Mouse (Mus musculus) lung, adult 18-20 months (tissue): Measurements from ENCODE around the gene Rab25.

Experiments used
- DNase-seq, 2 experiments: peaks; one replicate each; pipeline ENCODE4 v3.0.0; 2022; ENCODE audit warnings: mixed read lengths in 2 of 2

Gene Rab25

DNA sequence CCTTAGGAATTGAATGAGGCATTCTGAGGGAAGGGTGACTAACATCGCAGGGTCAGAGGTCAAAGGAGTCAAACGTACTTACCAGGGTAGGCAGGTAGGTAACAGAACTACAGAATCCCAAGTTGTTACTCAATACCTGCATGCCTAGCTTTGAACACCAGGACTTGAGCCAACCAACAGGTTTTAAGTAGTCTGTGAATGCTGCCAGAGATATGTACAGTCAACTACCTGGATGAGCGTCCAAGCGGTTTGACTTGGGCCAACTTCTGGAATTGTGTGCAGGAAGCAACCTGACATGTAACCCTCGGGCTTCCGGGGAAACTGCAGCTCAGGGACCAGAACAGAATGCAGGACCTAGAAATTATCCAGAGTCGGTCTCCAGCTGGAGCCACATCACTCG lies 25.1 kb downstream of the Rab25 start:
- DNase-seq, result no peak

DNA sequence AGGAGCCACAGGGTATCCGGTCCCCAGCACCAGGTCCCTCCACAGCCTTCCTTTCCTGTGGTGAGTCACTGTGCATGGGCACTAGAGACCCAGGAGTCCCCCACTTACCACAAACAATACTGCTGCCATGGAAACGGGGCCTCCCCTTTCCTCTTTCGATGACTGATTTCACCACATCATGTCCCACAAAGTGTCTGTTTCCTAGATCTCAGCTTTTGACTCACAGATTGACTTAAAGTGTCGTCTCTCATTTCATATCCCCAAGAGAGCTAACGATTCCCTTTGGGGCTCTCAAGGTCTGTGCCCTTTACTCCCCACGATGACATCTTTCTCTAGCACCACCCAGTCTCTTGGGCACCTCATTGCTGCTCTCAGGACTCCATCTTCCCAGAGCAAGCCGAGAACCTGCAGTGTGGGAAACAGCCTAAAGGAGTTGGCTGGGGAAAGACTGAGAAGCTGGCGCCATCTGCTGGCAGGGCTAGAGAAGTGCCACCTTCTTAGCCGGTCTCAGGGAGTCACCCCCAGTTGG lies 26.2 kb downstream of the Rab25 start:
- DNase-seq, result peak; percentile 69 to 74

DNA sequence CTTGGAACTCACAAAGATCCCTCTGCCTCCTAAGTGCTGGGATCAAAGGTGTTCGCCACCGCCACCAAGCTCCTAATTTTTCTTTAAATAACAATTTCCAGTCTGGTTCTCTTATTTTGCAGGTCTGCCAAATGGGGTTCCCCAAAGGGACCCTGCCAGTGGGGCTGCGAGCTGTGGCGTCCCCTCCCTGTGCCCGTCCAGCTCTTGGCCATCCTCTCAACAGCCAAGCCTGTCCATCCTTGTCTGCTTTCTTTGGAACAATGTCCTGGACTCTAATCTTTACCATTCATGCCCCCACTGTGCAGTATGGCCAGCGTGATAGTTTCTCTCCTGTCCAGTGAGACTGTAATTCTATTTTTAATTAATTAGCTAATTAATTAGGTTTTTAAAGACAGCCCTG lies 26.9 kb downstream of the Rab25 start:
- DNase-seq, result no peak

DNA sequence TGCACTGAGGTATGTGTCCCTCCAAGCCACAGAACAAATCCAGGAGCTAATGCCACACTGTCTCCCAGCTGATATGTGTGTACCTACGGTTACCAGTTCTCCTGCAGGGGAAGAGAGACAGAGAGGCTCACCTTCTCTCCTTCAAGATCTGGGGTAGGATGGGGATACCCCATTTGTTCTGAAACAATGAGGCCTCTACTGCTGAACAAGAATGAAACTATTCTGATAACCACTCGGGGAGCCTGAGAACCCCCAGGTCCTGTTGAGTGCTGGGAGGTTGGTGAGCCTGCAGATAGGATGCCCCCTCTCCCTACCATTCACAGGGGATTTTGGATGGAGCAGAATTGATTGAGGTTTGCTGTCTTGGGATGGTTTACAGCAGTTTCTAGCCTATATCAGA lies 28.0 kb downstream of the Rab25 start:
- DNase-seq, result no peak

DNA sequence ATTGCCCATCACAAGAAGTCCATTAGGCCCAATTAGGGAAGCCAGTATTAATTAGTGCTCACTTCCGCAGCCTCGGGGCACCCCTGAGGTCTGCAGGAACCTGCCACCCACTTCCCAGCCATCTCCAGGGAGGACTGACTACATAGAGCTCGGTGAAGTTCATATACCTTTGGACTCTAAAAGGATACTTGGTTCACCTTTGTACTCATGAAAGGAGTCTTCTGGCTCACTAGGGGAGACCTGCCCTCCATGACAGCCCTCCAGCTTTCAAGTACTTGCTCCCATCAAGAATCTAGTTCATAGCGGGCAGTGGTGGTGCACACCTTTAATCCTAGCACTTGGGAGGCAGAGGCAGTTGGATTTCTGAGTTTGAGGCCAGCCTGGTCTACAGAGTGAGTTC lies 29.7 kb downstream of the Rab25 start:
- DNase-seq, result no peak

DNA sequence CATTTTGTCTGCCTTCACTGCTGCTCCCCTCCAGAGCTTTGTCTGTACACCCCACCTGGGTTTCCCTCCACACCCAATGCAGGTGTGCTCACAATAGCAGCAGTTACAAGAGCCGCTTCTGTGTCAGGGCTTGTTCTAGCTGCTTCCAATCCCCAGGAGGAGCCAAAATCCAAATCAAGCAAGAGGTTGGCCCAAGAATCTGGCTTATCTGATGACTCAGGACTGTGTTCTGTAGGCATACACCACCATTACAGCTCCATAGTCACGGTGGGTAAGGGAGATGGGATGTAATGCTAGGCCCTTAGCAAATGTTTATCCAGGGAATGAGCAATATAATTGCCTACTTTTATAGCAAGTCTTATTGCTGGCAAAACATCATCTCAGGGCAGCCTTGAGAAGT lies 31.7 kb downstream of the Rab25 start:
- DNase-seq, result no peak

DNA sequence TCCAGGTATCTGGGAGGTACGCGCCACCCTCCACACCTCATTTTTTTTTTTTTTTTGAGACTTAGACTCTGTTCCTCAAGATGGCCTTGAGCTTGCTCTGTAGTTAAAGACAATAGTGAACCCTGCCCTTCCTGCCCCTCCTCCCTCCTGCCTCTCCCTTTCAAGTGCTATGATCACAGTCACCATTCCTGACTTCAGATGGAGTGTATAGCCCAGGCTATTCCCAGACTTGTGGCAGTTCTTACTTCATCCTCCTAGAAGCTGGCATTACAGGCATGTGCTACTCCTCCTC lies 33.1 kb downstream of the Rab25 start:
- no peak for DNase-seq

DNA sequence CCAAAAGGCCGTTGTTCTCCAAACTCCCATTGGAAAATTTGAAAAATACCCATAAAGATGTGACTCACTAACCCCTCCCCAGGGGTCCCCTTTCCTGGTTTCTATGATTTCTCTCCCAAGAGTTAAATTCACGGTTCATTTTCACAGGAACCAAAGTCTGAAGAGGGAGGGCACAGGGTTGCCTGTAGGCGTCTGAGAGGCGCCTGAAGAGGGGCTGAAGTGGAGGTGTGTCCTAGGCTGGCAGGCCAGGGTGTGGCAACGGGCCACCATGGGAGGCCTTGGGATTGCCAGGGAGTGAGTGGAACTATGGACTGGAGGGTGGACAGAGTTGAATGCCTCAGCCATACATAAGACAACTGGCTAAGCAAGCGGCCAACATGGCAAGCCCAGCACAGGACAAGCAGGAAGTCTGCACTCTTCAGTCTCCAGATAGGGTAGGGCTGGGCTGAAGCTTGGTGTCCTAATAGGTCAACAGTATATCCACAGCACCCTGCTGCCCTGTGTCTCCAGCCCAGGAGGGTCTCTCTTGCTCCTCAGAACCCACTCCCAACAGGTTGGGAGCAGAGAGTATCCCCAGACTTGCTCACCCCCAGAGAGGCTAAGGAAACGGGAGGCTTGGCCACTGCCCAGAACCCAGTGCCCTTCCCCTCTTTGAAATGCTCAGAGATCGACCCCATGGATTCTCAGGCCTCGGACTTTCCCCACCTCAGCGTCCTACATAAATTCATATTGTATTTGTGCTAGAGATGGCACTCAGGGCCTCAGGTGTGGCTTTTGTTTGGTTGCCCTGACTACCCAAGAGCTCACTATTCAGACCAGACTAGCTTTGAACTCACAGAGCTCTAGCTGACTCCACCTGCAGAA lies 33.6 kb downstream of the Rab25 start:
- DNase-seq, result peak; percentile 81 to 86

DNA sequence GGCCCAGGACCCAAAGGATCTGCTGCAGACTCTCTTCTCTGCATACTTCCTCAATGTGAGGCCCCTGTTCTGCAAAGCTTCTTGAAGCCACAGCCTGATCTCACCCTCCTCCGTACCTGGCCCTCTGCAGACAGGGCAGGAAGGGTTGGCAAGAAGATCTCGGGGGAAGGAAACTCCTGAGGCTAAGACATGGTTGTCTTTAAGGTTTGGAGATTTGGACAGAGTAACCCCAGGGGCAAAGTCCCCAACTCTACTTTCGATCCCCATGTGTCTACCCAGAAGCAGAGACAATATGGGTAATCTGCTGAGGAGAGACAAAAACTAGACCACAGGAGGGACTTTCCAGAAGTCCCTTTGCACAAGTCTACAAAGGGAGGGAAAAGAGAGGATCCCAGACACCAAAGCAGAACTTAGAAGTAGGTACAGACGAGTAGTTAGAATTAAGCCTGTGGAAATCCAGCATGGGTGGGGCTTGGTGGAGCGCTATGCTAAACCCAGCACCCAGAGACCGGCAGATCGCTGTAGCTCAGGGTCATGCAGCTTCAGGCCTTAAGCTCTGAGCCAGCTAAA lies 34.5 kb downstream of the Rab25 start:
- DNase-seq, result no peak

DNA sequence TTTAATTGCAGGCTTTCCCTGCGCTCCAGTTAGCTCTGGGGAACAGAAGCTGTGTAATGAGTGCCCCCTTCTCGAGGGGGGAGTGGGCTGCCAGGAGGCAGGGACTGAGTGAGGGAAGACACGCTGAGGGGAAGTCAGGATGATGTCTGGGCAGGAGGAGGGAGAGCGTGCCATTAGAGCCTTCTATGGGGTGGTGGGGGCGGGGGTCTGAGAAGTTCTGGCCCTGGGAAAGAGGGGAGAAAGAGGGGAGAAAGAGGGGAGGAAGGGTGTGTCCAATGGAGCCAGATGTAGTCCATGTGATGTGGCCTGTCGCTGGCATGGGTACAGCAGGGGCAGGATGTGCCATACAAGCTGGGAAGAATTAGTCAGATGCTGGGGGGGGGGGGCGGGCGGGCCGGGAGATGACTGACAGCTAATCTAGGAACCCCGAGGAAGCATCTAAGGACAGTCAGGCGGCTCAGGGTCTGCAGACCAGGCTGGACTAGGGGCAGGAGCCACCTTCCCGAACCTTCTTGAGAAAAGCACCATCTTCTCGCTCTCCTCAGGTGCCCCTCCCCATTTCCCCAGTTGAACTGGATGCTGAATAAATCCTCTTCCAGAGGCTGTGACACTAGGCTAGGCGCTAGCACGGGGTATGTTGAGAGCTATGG lies 35.1 kb downstream of the Rab25 start:
- peak in 1 of 2 experiments; percentile 66 for DNase-seq

DNA sequence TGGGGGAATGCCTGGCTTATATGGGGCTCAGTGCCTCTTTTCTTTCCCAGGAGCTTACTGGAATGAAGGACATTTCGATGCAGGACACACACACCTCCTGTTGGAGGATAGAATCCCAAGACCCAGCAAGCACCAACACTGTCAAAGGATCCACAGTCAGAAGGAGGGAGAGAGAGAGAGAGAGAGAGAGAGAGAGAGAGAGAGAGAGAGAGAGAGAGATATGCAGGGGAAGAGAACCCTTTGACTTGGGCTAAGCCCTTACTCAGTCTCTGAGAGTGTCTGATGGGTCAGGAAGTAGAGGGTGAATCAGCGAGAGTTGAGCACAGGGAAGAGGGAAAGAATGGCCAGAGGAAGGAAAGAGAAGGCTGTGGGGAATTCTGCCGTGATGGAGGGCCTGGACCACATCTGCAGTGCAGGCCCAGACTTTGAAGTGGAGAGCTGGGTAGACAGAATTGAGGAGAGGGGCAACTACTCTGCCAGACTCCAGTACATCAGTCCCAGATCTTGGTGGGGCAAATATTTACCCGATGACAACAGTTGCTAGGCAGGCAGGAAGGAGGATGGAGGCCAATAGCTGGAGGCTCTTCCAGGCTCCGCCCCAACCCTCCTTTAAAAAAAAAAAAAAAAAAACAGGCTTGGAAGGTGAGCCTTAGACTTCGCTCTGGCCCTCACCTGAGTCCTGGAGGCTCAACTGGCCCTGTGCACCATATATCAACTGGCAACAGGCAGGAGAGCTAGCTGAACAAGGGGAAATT lies 35.8 kb downstream of the Rab25 start:
- peak in 1 of 2 experiments; percentile 76 for DNase-seq

DNA sequence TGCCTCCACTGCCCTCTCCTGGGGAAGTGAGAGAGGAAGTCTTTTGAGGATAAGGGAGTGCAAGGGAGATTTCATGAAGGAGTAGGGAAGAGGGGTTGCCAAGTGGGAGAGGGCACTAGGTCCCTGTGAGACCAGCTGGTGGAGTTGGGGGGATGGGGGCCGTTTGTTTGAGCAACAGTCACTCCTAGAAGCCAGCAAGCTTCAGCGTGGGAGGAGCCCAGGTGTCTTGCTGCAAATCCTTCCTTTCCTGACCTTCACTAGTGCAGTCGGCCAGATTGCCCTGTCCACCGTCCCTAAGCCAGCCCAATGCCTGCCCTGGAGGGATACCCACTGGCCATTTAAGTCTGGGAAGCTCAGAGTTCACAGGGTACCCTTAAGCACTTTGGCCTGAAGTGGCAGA lies 36.5 kb downstream of the Rab25 start:
- no peak for DNase-seq

DNA sequence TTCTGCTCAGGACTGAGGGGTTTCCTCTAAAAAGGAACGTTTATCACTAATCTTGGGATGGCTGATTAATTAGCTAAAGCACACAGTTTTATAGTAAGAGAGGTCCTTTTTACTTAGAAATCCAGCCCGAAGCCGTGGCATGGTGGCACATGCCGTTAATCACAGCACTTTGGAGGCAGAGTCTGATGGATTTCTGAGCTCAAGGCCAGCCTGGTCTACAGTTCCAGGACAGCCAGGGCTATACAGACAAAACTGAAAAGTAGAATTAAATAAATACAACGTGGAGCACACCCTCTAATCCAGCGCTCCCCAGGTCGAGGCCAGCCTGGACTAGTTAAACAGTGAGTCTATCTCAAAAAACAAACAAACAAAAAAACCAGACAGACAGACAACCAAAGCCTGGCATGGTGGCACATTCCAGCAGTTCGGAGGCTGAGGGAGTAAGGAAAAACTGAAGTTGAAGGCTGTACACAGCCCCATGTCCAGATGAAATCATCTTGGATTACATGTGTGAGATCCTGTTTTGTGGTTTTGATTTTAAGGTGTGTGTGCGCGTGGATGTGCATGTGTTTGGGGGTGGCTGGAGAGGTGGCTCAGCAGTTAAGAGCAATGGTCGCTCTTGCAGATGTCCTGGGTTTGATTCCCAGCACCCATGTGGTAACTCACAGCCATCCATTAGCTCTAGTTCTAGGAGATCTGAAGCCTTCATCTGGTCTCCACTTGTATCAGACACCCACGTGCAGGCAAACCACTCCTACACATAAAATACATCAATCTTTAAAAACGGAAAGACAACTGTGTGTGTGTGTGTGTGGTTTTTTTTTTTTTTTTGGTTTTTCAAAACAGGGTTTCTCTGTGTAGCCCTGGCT lies 37.4 kb downstream of the Rab25 start:
- no peak for DNase-seq

DNA sequence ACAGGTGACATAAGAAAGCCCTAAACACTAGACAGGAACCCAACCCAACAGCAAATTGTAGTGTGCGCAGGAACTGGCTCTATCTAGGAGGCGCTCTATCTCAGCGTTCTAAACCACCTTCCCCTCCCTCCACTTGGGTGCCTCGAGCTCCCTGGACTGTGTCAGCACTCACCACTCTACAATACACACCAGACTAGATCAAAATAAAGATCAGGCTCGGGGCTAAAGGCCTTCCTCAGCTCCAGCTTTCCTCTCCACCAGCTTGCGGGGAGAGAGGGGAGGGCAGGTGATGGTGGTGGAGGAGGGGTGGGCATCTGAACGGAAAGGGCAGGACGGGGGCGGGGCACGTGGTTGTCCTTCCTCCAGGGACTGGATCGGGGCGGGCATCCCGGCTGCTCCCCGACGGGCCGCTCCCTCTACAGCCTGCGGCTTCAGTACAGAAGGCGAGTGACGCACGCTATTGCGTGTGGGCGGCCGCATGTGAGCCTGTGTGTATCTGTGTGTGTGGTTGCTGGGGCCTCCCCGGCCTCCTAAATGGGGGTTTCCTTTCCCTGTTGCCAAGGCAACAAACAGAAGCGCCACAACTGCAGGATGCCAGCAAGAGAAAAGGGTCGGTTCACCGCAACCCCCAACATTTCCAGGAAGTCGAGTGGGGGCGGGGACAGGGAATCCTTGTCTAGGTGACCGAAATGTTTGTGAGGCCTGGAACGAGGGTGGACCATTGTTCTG lies 38.2 kb downstream of the Rab25 start, which contains the start of gene Lmna:
Gene Lmna (minus strand): TSS at position 265 of the 729 bp plus-strand sequence.
- peak; percentile 97 to 99 for DNase-seq

DNA sequence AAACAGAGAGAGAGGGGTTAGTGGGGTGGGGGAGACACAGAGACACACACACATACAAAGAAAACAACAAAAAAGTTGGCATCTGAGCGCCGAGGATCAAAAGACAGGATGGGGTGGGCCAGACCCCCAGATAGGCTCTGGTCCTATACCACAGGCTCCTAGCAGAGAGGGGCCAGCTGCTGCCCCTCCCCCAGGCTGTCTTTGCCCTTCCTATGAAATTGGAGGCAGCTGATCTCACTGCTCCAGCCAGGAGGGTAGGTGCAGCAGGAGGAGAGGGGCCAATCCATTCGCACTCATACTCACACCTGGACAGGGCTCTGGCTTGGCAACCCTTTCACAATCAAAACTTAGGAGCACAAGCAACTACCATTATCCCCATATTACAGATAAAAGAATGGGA lies 38.9 kb downstream of the Rab25 start:
- no peak for DNase-seq

DNA sequence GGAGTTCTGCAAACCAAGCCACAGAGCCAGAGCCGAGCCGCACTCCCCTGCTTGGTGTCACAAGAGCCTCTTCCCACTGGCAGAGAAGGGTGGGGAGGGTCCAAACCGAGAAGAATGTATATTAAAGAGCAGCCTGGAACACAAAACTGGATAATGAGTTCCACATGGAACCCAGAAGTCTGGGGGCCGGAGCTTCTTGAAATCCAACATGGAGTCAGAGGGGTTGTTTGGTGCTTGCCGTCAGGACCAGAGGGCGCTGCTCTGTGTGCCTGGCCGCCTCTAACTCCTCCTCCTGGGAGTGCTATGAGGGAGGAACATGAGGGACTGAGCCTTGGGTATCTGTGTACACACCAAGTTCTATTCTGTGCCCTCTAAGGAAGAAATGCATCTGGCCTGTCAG lies 42.3 kb downstream of the Rab25 start:
- no peak for DNase-seq

DNA sequence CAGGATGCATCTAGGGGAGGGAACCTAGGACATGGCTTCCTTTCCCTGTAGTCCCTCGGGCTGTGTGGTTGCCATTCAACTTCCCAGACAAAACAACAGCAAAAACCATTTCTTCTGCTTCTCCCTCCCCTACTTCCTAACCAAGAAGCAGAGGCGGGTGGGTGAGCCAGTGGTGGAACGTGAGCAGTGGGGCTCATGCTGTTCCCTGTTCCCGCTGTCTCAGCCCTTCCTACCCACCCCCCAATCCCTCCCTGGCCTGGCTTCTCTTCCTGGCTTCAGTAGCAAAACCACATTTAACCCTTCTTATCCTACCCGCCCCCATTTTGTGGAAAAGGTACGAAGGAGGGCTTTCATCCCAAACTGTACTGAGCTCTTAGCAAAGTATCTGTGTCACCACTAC lies 43.0 kb downstream of the Rab25 start:
- DNase-seq, result no peak

DNA sequence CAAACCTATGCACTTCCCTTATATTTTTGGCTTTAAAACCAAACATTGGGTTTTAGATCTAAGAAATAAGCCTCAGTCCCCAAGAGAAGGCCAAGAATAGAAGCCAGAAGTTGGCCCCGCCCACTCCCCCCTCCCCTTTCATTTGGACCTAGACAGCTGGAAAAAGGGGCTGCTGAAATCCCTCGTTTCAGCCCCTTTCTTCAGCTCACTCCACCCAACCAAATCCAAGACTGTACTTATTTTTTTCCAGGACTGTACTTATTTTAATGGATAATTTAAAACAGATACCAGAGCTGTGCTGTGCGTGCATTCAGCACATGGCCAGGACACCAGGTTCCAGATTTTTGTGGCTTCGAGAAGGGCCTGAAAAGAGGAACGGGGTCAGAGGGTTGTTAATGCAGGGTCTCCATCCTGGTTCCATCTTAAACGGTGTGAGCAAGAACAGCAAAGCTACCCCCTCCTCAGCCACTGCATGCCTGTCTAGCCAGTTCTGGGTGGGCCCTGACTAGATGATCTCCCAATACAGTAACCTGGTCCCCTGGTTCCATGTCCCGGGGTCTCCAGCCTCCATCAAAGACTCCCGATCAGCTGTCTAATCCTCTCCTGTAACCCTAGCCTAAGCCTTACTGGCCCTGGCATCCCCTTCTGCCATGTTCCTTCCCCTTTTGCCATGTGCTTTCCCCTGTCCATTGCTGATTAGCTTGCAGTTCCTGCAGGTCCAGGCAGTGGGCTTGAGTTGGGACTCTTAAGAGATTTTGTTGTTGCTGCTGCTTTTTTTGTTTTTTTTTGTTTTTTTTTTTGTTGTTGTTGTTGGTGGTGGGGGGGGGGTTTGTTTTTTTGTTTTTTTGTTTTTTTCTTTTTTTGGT lies 44.0 kb downstream of the Rab25 start:
- no peak for DNase-seq

DNA sequence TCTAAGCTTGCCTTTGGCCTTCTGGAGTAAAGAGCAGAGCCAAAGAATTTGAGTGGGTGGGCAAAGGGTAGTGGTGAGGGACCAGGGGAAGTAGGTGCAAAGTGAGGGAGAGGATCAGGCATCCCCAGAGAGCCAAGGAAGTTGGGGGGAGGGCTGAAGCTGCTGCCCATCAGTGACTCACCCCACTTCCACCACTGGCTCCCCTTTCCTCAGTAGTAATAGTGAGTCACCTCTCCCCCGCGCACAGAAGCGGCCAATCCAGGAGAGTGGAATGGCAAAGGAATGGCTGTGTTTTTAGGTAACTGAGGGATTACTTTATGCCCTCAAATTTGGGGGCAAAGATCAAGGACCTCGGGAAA lies 44.6 kb downstream of the Rab25 start:
- DNase-seq, result peak; percentile 70
